Mouse (Mus musculus) adrenal gland, adult 18-20 months (tissue): ENCODE data around the gene Adh7. TPM values are rescaled to one million over a fixed set of nuclear protein-coding genes. Genes with fewer than 3 reads are reported as not detected.

Source experiments
- DNase-seq, 2 experiments: peaks; one replicate each; pipeline ENCODE4 v3.0.0; 2021 to 2022; ENCODE audit warnings: low spot score in 2 of 2
- long read RNA-seq, 2 experiments: library from polyadenylated mRNA; stranded (forward); transcript quantifications; one replicate each; pipeline ENCODE4 v2.0.0; 2021
- total RNA-seq, 2 experiments: library from RNA; stranded (reverse); gene quantifications; 1 replicate in 1 of 2; 2 replicates in 1 of 2; pipeline ENCODE4 v1.2.3; 2021

Adh7 gene
- 100 to 1,000 TPM in 1 of 2 experiments, 1 to 10 TPM in 1; 2.8 to 129 TPM for total RNA-seq
- long read RNA-seq, experiment 1, partial matches to known transcripts = 0 of 7 reads
- long read RNA-seq, experiment 1, other reads (novel, unspliced or antisense) = 3 of 7 reads
- long read RNA-seq, experiment 2, transcript Adh7-201 (9 exons, 3,432 nt) = major isoform, 486 of 578 reads
- long read RNA-seq, experiment 2, partial matches to known transcripts = 59 of 578 reads
- long read RNA-seq, experiment 2, other reads (novel, unspliced or antisense) = 33 of 578 reads

- no peak for DNase-seq
These were observed at the start of gene Adh7 for GRCm38 (mm10) chr3:138217631-138218264. TSS of gene Adh7 (plus strand) at chr3:138217760.

GRCm38 (mm10) chr3:138173291-138173690 is 44.3 kb upstream of the Adh7 start:
- no peak for DNase-seq

GRCm38 (mm10) chr3:138175551-138175950 is 42.0 kb upstream of the Adh7 start:
- DNase-seq = no peak

- no peak for DNase-seq
These were observed 35.5 kb upstream of the Adh7 start for GRCm38 (mm10) chr3:138182019-138182418.

GRCm38 (mm10) chr3:138183371-138183770 is 34.2 kb upstream of the Adh7 start:
- no peak for DNase-seq

GRCm38 (mm10) chr3:138185290-138185689 is 32.3 kb upstream of the Adh7 start:
- no peak for DNase-seq

- DNase-seq = no peak
These were observed 31.3 kb upstream of the Adh7 start for GRCm38 (mm10) chr3:138185995-138186930.

- peak in 1 of 2 experiments; percentile 21 for DNase-seq
These were observed 25.3 kb upstream of the Adh7 start for GRCm38 (mm10) chr3:138192260-138192659.

- DNase-seq = no peak
These were observed 23.8 kb upstream of the Adh7 start, which contains the start of gene 4930579F01Rik for GRCm38 (mm10) chr3:138193683-138194302. TSS of gene 4930579F01Rik (minus strand) at chr3:138193825.

- DNase-seq = no peak
These were observed 20.5 kb upstream of the Adh7 start for GRCm38 (mm10) chr3:138197093-138197492.

GRCm38 (mm10) chr3:138197556-138197955 is 20.0 kb upstream of the Adh7 start:
- no peak for DNase-seq

GRCm38 (mm10) chr3:138197973-138198721 is 19.4 kb upstream of the Adh7 start:
- peak; percentile 88 to 89 for DNase-seq

GRCm38 (mm10) chr3:138198722-138199068 is 18.9 kb upstream of the Adh7 start:
- DNase-seq = no peak

GRCm38 (mm10) chr3:138208821-138209220 is 8.7 kb upstream of the Adh7 start:
- DNase-seq = no peak

GRCm38 (mm10) chr3:138210432-138211075 is 7.0 kb upstream of the Adh7 start:
- DNase-seq = no peak

GRCm38 (mm10) chr3:138212431-138212951 is 5.1 kb upstream of the Adh7 start:
- no peak for DNase-seq

- no peak for DNase-seq
These were observed 2.1 kb upstream of the Adh7 start for GRCm38 (mm10) chr3:138215395-138215989.

GRCm38 (mm10) chr3:138216091-138216490 is 1.5 kb upstream of the Adh7 start:
- no peak for DNase-seq

- DNase-seq = no peak
These were observed 3.6 kb downstream of the Adh7 start for GRCm38 (mm10) chr3:138221116-138221515.
